Mouse (Mus musculus) kidney, adult 2 months (tissue): ENCODE data around the gene Nr1i3. TPM values are rescaled to one million over a fixed set of nuclear protein-coding genes. Genes with fewer than 3 reads are reported as not detected.

ENCODE experiments used
- DNase-seq: peaks from one replicate; pipeline ENCODE4 v3.0.0; 2021
- H3K27ac ChIP-seq: fragments of 200-500 bp; 2 replicates; pipeline ENCODE4 v1.5.1; 2012; ENCODE audit warnings: low read depth, low read length, control low read depth, inconsistent platforms; ENCODE audit not compliant: insufficient read depth
- H3K27me3 ChIP-seq: fragments of 200-500 bp; replicated peaks from 2 replicates; pipeline ENCODE4 v1.6.1; 2012; ENCODE audit warnings: mild to moderate bottlenecking, moderate library complexity, low read length, inconsistent platforms; ENCODE audit not compliant: control insufficient read depth, insufficient read depth
- H3K36me3 ChIP-seq: fragments of 200-500 bp; 2 replicates; pipeline ENCODE4 v1.6.1; 2012; ENCODE audit warnings: mild to moderate bottlenecking, moderate library complexity, low read length, inconsistent platforms; ENCODE audit not compliant: control insufficient read depth, insufficient read depth
- H3K4me1 ChIP-seq: fragments of 200-500 bp; 2 replicates; pipeline ENCODE4 v1.6.1; 2011; ENCODE audit warnings: low read length; ENCODE audit not compliant: control insufficient read depth, insufficient read depth
- H3K4me3 ChIP-seq: fragments of 200-500 bp; 2 replicates; pipeline ENCODE4 v1.5.1; 2011; ENCODE audit warnings: mild to moderate bottlenecking, low read depth, low read length, control low read depth; ENCODE audit not compliant: insufficient read depth
- CTCF ChIP-seq: fragments of 200-500 bp; conservative IDR thresholded peaks from 2 replicates; pipeline ENCODE4 v1.5.1; 2011; ENCODE audit warnings: low read depth, mild to moderate bottlenecking, control low read depth, low read length, moderate library complexity, mixed read lengths; ENCODE audit not compliant: insufficient read depth, insufficient read length
- POLR2A ChIP-seq: fragments of 200-500 bp; IDR thresholded peaks from one replicate; pipeline ENCODE4 v1.6.1; 2011; ENCODE audit warnings: low read depth, low read length, control low read depth
- WGBS: fragments of 180-500 bp; shearing (Covaris S2); methylation state at CpG from one replicate; pipeline ENCODE4 v1.1.7; 2018; 5-methylcytosine and 5-hydroxymethylcytosine counted together
- polyA plus RNA-seq: library from polyadenylated mRNA; depleted of rRNA; stranded (reverse); fragments of >200 nt; gene quantifications from 2 replicates; pipeline ENCODE4 v1.2.3, GENCODE M21; 2012

Nr1i3 gene
- polyA plus RNA-seq, 1 experiment: 0.48 TPM

DNA sequence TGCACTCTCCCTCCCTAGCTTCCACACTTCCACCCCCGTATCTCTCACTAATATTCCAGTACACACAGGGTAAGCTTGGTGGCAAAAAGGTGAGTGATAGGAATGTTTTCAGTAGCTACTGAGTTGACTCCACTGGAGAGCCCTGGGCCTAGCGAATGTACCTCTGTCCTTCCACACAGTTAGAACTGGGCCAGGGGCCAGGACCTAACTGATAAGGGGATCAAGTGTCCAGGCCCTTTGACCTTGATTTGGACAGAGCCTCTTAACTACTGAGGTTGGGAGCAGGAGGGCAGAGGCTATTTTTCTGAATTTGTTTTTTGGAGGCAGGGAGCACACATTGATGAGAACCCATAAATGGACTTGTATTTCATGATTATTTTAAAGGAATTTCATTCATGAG is 10.0 kb downstream of the Nr1i3 start:
- Histone ChIP-seq H3K36me3 (no peaks in the 10 kb centered on the region), H3K27ac (no peak overlapping the region), H3K27me3 (no peaks in the 10 kb centered on the region), H3K4me3 (no peak overlapping the region), H3K4me1 (peaks cover 5% of the 10 kb centered on the region; the same call in 1 of the 2 replicates)
- 71% methylated on average over 2 of the region's 2 CpGs for WGBS
- DNase-seq: peak; percentile 80
- TF ChIP-seq POLR2A (no peak), CTCF (no peak)

DNA sequence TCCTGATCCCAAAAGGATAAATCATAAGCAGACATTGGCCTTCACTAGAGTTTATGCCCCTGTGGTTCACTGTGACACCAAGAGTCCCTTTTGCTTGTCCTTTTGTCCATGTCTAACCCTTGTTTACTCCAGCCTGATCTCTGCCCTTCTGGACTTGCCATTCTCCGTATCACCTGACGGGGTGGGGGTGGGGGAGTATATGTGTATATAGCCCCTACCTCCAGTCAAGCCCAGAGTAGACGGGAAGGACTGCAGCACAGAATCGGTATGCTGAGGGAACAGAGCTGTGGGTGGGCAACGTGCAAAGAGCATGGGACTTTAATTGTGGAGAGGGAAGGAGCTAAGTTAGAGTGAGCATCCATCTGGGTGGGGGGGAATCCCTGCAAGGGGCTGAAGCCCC is 11.1 kb downstream of the Nr1i3 start, which contains the start of gene Apoa2:
Gene Apoa2 (plus strand): TSS at position 198 of the 400 bp plus-strand sequence.
- Histone ChIP-seq H3K27me3 (no peaks in the 10 kb centered on the region), H3K4me1 (peaks cover 7% of the 10 kb centered on the region; the same call in 1 of the 2 replicates), H3K4me3 (no peak within 1 kb of the TSS), H3K27ac (no peak within 1 kb of the TSS), H3K36me3 (no peaks in the 10 kb centered on the region)
- no peak for DNase-seq
- WGBS: 74% methylated on average over 5 of the region's 5 CpGs
- TF ChIP-seq POLR2A: no peak
- TF ChIP-seq CTCF: no peak

DNA sequence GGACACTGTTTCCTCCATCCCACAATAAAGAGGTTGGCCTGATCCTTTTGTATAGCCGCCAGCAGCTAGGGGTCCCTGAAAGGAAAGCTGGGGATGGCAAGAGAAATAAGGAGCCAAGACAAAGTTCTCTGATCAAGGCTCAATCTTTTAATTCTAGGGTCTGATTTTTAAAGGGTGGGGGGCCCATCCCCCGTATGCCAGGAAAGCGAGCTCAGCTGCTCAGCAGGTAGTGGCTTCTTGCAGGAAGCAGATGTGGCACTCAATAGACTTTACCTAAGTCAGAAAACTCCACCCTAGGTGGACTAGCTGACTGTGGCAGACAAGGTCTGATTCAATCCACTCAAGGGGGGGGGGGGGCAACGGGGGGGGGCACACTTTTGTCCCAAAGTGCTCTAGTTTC is 13.0 kb downstream of the Nr1i3 start:
- H3K36me3 ChIP-seq: no peaks in the 10 kb centered on the region
- H3K4me1 ChIP-seq: peaks cover 8% of the 10 kb centered on the region; the same call in 1 of the 2 replicates
- TF ChIP-seq POLR2A (no peak), CTCF (no peak)
- H3K4me3 ChIP-seq: no peak overlapping the region
- no peak overlapping the region for H3K27ac ChIP-seq
- H3K27me3 ChIP-seq: no peaks in the 10 kb centered on the region
- 72% methylated on average over 4 of the region's 4 CpGs for WGBS
- DNase-seq: no peak

DNA sequence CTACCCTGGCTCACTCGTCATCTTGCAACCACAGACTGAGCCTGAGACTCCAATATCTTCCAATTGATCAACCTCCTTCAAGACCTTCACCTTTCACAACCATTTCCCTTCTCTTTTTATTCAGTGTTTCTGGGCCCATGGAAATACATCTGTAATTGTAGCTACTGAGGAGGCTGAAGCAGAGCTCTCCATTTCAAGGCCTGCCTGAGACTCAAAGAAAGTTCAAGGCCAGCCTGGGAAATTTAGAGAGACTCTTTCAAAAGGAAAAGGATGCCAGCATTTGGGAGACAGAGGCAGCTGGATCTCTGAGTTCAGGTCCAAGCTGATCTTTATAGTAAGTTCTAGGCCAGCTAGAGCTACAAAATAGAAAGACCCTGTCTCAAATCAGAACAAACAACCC is 14.1 kb downstream of the Nr1i3 start:
- no peak overlapping the region for H3K4me3 ChIP-seq
- no peak overlapping the region for H3K27ac ChIP-seq
- H3K4me1 ChIP-seq: peaks cover 8% of the 10 kb centered on the region; the same call in 1 of the 2 replicates
- TF ChIP-seq CTCF: no peak
- TF ChIP-seq POLR2A: no peak
- H3K36me3 ChIP-seq: no peaks in the 10 kb centered on the region
- no peak for DNase-seq
- H3K27me3 ChIP-seq: no peaks in the 10 kb centered on the region
- 100% methylated on average over 1 of the region's 1 CpGs for WGBS

DNA sequence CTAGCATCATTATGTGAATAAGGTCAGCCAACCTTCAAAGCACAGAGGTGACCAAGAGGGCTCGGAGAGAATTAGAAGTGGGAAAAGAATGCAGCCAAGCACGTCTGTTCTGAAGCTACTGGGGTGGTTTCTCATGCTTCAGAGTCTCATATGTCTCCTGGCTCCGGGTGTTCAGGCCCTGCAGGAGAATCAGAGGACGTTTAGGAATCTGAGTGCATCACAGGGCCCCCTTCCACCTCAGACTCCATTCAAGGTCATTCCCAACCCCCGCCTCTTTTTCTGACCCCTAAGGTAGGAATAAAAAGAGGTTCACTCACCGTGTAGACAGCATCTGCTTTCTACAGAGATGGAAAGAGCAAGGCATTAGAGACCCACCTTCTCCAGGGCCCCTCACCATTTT is 16.0 kb downstream of the Nr1i3 start:
- TF ChIP-seq CTCF (no peak), POLR2A (no peak)
- Histone ChIP-seq H3K4me3 (no peak overlapping the region), H3K27ac (no peak overlapping the region; the same call in 1 of the 2 replicates), H3K27me3 (no peaks in the 10 kb centered on the region), H3K4me1 (peaks cover 8% of the 10 kb centered on the region; the same call in 1 of the 2 replicates), H3K36me3 (no peaks in the 10 kb centered on the region; the same call in 1 of the 2 replicates)
- no peak for DNase-seq
- WGBS: 59% methylated on average over 6 of the region's 6 CpGs

DNA sequence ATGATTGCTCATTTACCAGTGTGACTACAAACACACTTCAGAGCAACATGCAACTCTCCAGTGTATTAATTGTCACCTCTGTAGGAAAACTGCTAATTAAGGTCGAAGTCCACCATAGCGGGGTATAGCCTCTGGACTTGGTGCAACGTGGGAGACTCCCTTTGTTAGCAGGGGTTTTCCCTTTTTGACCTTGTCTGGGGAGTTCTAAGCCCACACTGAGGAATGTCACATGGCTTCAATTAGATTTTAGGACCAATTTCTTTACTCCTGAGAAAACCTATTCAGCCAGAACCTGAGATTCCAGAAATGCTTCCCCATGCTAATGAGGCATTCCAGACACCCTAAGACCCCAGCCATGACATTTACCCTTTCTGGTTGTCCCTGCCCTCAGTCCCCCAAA is 16.4 kb downstream of the Nr1i3 start:
- 41% methylated on average over 3 of the region's 3 CpGs for WGBS
- peaks cover under 1% of the 10 kb centered on the region; the same call in 1 of the 2 replicates for H3K36me3 ChIP-seq
- no peak overlapping the region for H3K4me3 ChIP-seq
- DNase-seq: no peak
- H3K27me3 ChIP-seq: no peaks in the 10 kb centered on the region
- H3K4me1 ChIP-seq: peaks cover 8% of the 10 kb centered on the region; the same call in 1 of the 2 replicates
- TF ChIP-seq CTCF (no peak), POLR2A (no peak)
- H3K27ac ChIP-seq: no peak overlapping the region

DNA sequence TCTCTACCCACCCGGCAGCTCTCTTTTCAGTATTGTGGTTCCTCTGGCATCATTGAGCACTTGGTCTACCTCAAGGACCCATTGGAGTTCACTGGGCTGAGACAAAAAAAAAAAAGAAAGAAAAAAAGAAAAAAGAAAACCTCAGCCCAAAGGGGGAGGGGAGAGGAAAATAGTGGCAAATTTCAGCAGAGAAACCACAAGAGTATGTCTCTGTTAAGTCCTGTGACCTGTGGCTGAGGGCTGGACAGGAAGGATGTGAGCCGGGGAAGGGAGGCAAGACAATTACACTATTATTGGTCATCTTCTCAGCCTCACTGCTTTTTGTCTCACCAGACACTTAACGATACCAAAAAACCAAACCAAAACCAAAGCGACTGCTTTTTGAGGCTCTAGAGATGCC is 18.1 kb downstream of the Nr1i3 start:
- no peak overlapping the region for H3K4me3 ChIP-seq
- H3K36me3 ChIP-seq: peaks cover 4% of the 10 kb centered on the region
- peaks cover 8% of the 10 kb centered on the region; the same call in 1 of the 2 replicates for H3K4me1 ChIP-seq
- H3K27ac ChIP-seq: peak overlapping the region; percentile 56; the same call in 1 of the 2 replicates
- no peak for TF ChIP-seq POLR2A
- no peaks in the 10 kb centered on the region for H3K27me3 ChIP-seq
- 60% methylated on average over 4 of the region's 4 CpGs for WGBS
- DNase-seq: no peak
